Mouse (Mus musculus): ENCODE measurements around the gene Tcap.

Tcap gene

GRCm38 (mm10) chr11:98412797-98413301 lies 29.2 kb downstream of the Tcap start:
- peak; percentile 34 for DNase-seq (ENCODE audit: low spot score)

DNA sequence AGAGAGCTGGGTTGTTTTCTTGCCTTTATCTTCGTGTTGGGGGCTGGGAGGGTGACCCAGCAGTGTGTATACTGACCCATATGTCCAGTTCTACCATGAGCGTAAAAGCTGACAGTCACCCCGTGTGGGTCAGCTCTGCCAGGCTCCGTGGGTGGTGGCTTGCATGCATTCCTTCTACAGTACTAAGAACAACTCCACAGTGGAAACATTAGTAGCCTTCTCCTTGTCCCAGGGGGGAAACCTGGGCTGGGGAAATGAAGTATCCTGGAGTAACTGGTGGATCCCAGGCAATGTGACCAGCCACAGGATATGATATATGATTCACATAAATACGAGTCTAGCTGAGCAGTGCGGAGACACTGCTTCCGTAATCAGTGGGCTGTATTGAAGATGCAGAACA lies 30.1 kb downstream of the Tcap start:
- DNase-seq (ENCODE audit: low spot score), result no peak

DNA sequence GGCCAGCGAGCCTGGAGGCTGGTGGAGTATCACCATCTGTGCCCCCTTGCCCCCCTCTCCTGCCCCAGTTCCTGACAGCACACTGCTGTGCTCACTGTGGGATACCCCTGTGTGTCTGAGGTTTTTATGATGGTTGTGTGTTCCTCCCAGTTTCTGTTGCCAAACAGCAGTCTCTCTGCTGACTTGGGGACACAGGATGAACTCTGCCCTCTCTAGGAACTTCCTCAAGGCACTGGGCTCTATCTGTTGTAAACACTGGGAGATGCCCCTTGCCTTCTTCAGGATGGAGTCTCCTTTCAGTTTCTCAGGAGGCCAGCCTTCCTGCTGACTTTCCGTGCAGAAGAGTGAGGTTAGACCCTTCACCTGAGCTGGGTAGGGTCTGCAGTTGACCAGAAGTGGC lies 30.6 kb downstream of the Tcap start:
- no peak for DNase-seq (ENCODE audit: low spot score)

DNA sequence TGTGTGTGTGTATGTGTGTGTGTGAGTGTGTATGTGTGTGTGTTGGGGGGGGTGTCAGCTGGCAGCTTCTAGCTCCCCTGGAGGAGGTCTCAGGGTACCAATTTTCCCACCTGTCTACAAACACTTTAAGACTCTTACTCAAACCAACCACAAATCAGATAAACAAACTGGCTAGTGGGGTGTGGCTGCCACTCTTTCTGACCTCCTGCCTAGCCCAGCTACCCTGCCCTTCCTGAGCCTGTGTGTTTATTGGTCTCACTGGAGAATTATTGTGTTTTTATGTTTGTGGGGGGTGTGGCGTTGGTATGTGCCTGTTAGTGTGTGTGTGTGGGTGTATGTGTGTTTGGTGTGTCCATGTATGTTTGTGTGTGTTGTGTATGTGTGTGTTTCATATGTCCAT lies 33.5 kb downstream of the Tcap start:
- no peak for DNase-seq (ENCODE audit: low spot score)

- no peak for DNase-seq (ENCODE audit: low spot score)
These were observed 34.7 kb downstream of the Tcap start for GRCm38 (mm10) chr11:98418273-98418672.

- DNase-seq (ENCODE audit: low spot score), result peak; percentile 32
These were observed 35.4 kb downstream of the Tcap start for GRCm38 (mm10) chr11:98418939-98419547.

GRCm38 (mm10) chr11:98426592-98426991 lies 43.0 kb downstream of the Tcap start:
- no peak for DNase-seq (ENCODE audit: low spot score)

DNA sequence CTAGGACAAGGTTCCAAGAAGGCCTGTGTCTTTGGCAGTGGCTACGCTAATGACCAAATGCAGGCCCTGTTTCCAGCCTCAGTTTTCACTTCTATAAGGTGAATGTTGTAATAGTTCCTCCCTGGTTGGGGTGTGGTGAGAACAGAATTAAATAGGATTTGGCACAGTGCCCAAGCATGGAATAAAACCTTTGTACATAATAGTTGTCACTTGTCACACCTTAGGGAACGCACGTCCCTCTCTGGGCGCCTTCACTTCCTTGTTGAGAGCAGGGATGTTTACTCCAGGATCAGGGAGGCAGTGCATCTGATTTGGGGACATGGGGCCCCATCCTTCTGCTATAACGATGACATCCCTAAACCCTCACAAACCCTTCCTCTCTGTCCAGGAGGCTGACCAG lies 44.8 kb downstream of the Tcap start:
- no peak for DNase-seq (ENCODE audit: low spot score)

DNA sequence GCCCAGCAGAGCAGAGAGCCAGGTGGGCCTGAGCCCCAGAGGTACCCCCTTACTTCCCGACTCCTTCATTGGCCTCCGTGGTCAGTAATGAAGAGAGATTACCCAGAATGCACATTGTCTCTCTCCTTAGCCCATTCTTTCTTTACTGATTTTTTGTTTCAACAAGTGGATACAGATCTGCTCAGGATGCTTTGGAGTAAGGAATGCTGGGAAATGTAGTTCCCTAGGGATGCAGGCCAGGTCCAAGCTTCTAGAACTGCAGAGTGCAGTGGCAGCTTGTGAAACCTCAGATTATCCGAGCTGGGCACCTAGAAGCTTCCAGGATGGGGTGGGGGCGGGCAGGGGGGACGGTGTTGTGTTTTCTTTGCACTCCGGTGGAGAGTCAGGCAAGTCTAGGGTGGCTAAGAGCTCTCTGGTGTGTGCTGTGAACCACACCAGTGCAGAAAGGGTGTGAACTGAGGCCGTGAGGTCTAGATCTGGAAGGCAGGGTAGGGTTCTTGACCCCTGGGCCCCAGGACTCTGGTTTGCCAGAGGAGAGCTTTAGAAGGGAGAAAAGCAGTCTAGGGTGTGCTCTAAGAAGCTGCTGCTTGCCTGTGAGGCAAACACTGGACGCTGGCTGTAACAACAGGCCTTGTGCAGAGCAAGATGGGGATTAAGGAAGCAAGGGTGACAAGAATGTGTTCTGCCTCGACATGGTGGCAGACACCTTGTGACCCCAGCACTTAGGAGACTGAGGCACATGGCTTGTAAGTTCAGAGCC lies 48.3 kb downstream of the Tcap start:
- DNase-seq (ENCODE audit: low spot score), result no peak
